Mouse (Mus musculus): ENCODE data around the gene Krt86. TPM values are rescaled to one million over a fixed set of nuclear protein-coding genes. Genes with fewer than 3 reads are reported as not detected.

Gene Krt86
- not detected in 2 replicates for polyA plus RNA-seq (2015; fragmentation: Nextera tagmentation; extraction: Ambion mirVana)

GRCm38 (mm10) chr15:101472952-101473528 is at the start of gene Krt86:
Krt86 (plus strand) TSS chr15:101473478.
- no peak within 1 kb of the TSS for H3K27ac ChIP-seq
- ATAC-seq (ENCODE audit: low FRiP score, low read depth), result no peak

GRCm38 (mm10) chr15:101424914-101425313 is 48.4 kb upstream of the Krt86 start:
- Histone ChIP-seq H3K9me3 (no peaks in the 10 kb centered on the region), H3K4me1 (no peaks in the 10 kb centered on the region), H3K27me3 (peaks cover 6% of the 10 kb centered on the region; the same call in 1 of the 2 replicates), H3K4me3 (no peak overlapping the region), H3K27ac (no peak overlapping the region), H3K36me3 (no peaks in the 10 kb centered on the region), H3K4me2 (replicated peaks) (no peak overlapping the region), H3K9ac (no peak overlapping the region)
- 27% methylated on average over 5 of the region's 5 CpGs for WGBS
- no peak for ATAC-seq (ENCODE audit: low FRiP score, low read depth)

More at GRCm38 (mm10) chr15:101472952-101473528, at the start of gene Krt86:
- H3K4me2 ChIP-seq (replicated peaks), result no peak within 1 kb of the TSS
- no peaks in the 10 kb centered on the region for H3K9me3 ChIP-seq
- WGBS, result 20% methylated on average over 10 of the region's 10 CpGs
- H3K4me3 ChIP-seq, result no peak within 1 kb of the TSS
- H3K36me3 ChIP-seq, result no peaks in the 10 kb centered on the region
- H3K9ac ChIP-seq, result no peak within 1 kb of the TSS
- H3K4me1 ChIP-seq, result no peaks in the 10 kb centered on the region
- H3K27me3 ChIP-seq, result peaks cover 7% of the 10 kb centered on the region

- H3K27me3 ChIP-seq, result peaks cover 56% of the 10 kb centered on the region
- H3K4me1 ChIP-seq, result peaks cover 7% of the 10 kb centered on the region; the same call in 1 of the 2 replicates
- H3K4me2 ChIP-seq (replicated peaks), result no peak overlapping the region
- 90% methylated on average over 7 of the region's 7 CpGs for WGBS
- ATAC-seq (ENCODE audit: low FRiP score, low read depth), result no peak
- H3K36me3 ChIP-seq, result no peaks in the 10 kb centered on the region
- no peak overlapping the region for H3K27ac ChIP-seq
- no peak overlapping the region for H3K4me3 ChIP-seq
- no peak overlapping the region for H3K9ac ChIP-seq
- H3K9me3 ChIP-seq, result no peaks in the 10 kb centered on the region
These were observed 36.7 kb upstream of the Krt86 start for GRCm38 (mm10) chr15:101436611-101437010.

GRCm38 (mm10) chr15:101438555-101438954 is 34.7 kb upstream of the Krt86 start, which contains the start of gene Krt87:
Krt87 (minus strand) TSS chr15:101438804.
- Histone ChIP-seq H3K27me3 (peaks cover 51% of the 10 kb centered on the region), H3K4me3 (peak within 1 kb of the TSS; percentile 37), H3K9ac (peak within 1 kb of the TSS; percentile 51), H3K36me3 (no peaks in the 10 kb centered on the region), H3K9me3 (no peaks in the 10 kb centered on the region), H3K4me2 (replicated peaks) (peak within 1 kb of the TSS; percentile 69), H3K4me1 (peaks cover 7% of the 10 kb centered on the region; the same call in 1 of the 2 replicates), H3K27ac (peak within 1 kb of the TSS; percentile 22; the same call in 1 of the 2 replicates)
- no peak for ATAC-seq (ENCODE audit: low FRiP score, low read depth)
- WGBS, result 2% methylated on average over 34 of the region's 34 CpGs

GRCm38 (mm10) chr15:101440837-101441236 is 32.4 kb upstream of the Krt86 start:
- H3K9ac ChIP-seq, result no peak overlapping the region
- no peak overlapping the region for H3K4me3 ChIP-seq
- no peaks in the 10 kb centered on the region for H3K36me3 ChIP-seq
- H3K27me3 ChIP-seq, result peaks cover 50% of the 10 kb centered on the region
- no peaks in the 10 kb centered on the region for H3K9me3 ChIP-seq
- peaks cover 7% of the 10 kb centered on the region; the same call in 1 of the 2 replicates for H3K4me1 ChIP-seq
- ATAC-seq (ENCODE audit: low FRiP score, low read depth), result no peak
- 73% methylated on average over 4 of the region's 4 CpGs for WGBS
- no peak overlapping the region for H3K4me2 ChIP-seq (replicated peaks)
- H3K27ac ChIP-seq, result no peak overlapping the region

- Histone ChIP-seq H3K27ac (no peak overlapping the region), H3K36me3 (no peaks in the 10 kb centered on the region), H3K9ac (no peak overlapping the region), H3K27me3 (no peaks in the 10 kb centered on the region), H3K9me3 (no peaks in the 10 kb centered on the region), H3K4me3 (no peak overlapping the region), H3K4me1 (no peaks in the 10 kb centered on the region), H3K4me2 (replicated peaks) (no peak overlapping the region)
- 75% methylated on average over 11 of the region's 11 CpGs for WGBS
- no peak for ATAC-seq (ENCODE audit: low FRiP score, low read depth)
These were observed 26.7 kb upstream of the Krt86 start for GRCm38 (mm10) chr15:101446572-101446971.

GRCm38 (mm10) chr15:101447444-101447843 is 25.8 kb upstream of the Krt86 start, which contains the start of gene Krt88:
Krt88 (plus strand) TSS chr15:101447744.
- Histone ChIP-seq H3K4me2 (replicated peaks) (no peak within 1 kb of the TSS), H3K27ac (no peak within 1 kb of the TSS), H3K4me1 (no peaks in the 10 kb centered on the region), H3K27me3 (no peaks in the 10 kb centered on the region), H3K9ac (no peak within 1 kb of the TSS), H3K36me3 (no peaks in the 10 kb centered on the region), H3K9me3 (no peaks in the 10 kb centered on the region), H3K4me3 (no peak within 1 kb of the TSS)
- ATAC-seq (ENCODE audit: low FRiP score, low read depth), result no peak
- WGBS, result 72% methylated on average over 2 of the region's 2 CpGs

- 0 out of 2 replicates have a peak, but pooled peaks cover 2% of the 10 kb centered on the region for H3K27me3 ChIP-seq
- H3K36me3 ChIP-seq, result no peaks in the 10 kb centered on the region
- H3K4me3 ChIP-seq, result no peak overlapping the region
- peaks cover 4% of the 10 kb centered on the region for H3K9me3 ChIP-seq
- 6% methylated on average over 13 of the region's 13 CpGs for WGBS
- H3K4me2 ChIP-seq (replicated peaks), result peak overlapping the region; percentile 36; the same call in 1 of the 2 replicates
- no peaks in the 10 kb centered on the region for H3K4me1 ChIP-seq
- no peak for ATAC-seq (ENCODE audit: low FRiP score, low read depth)
- H3K9ac ChIP-seq, result no peak overlapping the region
- no peak overlapping the region for H3K27ac ChIP-seq
These were observed 20.1 kb upstream of the Krt86 start for GRCm38 (mm10) chr15:101453093-101453736.

GRCm38 (mm10) chr15:101454774-101455173 is 18.5 kb upstream of the Krt86 start:
- H3K4me1 ChIP-seq, result no peaks in the 10 kb centered on the region
- no peak for ATAC-seq (ENCODE audit: low FRiP score, low read depth)
- WGBS, result 85% methylated on average over 8 of the region's 8 CpGs
- H3K4me3 ChIP-seq, result no peak overlapping the region
- no peaks in the 10 kb centered on the region for H3K36me3 ChIP-seq
- 0 out of 2 replicates have a peak, but pooled peaks cover 2% of the 10 kb centered on the region for H3K27me3 ChIP-seq
- peaks cover 4% of the 10 kb centered on the region for H3K9me3 ChIP-seq
- H3K27ac ChIP-seq, result no peak overlapping the region
- no peak overlapping the region for H3K4me2 ChIP-seq (replicated peaks)
- no peak overlapping the region for H3K9ac ChIP-seq

- H3K4me1 ChIP-seq, result no peaks in the 10 kb centered on the region
- no peaks in the 10 kb centered on the region for H3K36me3 ChIP-seq
- H3K9ac ChIP-seq, result no peak overlapping the region
- no peak overlapping the region for H3K4me3 ChIP-seq
- H3K27ac ChIP-seq, result no peak overlapping the region
- WGBS, result 83% methylated on average over 2 of the region's 2 CpGs
- 0 out of 2 replicates have a peak, but pooled peaks cover 2% of the 10 kb centered on the region for H3K27me3 ChIP-seq
- H3K9me3 ChIP-seq, result peaks cover 4% of the 10 kb centered on the region
- no peak for ATAC-seq (ENCODE audit: low FRiP score, low read depth)
- no peak overlapping the region for H3K4me2 ChIP-seq (replicated peaks)
These were observed 18.0 kb upstream of the Krt86 start for GRCm38 (mm10) chr15:101455292-101455691.

- Histone ChIP-seq H3K27me3 (0 out of 2 replicates have a peak, but pooled peaks cover 2% of the 10 kb centered on the region), H3K4me3 (no peak overlapping the region), H3K4me1 (no peaks in the 10 kb centered on the region), H3K27ac (no peak overlapping the region), H3K9ac (no peak overlapping the region), H3K9me3 (peaks cover 4% of the 10 kb centered on the region), H3K4me2 (replicated peaks) (no peak overlapping the region), H3K36me3 (no peaks in the 10 kb centered on the region)
- WGBS, result 88% methylated on average over 6 of the region's 6 CpGs
- no peak for ATAC-seq (ENCODE audit: low FRiP score, low read depth)
These were observed 17.4 kb upstream of the Krt86 start for GRCm38 (mm10) chr15:101455891-101456290.

- Histone ChIP-seq H3K4me1 (no peaks in the 10 kb centered on the region), H3K4me2 (replicated peaks) (no peak overlapping the region), H3K27me3 (no peaks in the 10 kb centered on the region), H3K4me3 (no peak overlapping the region), H3K27ac (no peak overlapping the region), H3K9ac (no peak overlapping the region), H3K9me3 (peaks cover 4% of the 10 kb centered on the region), H3K36me3 (no peaks in the 10 kb centered on the region)
- no peak for ATAC-seq (ENCODE audit: low FRiP score, low read depth)
- WGBS, result 80% methylated on average over 16 of the region's 16 CpGs
These were observed 14.8 kb upstream of the Krt86 start for GRCm38 (mm10) chr15:101458361-101458930.

Measured in limb, embryonic 13.5 days (tissue).